Mouse (Mus musculus) thymus, postnatal 14 days (tissue): ENCODE measurements around the gene Dgkh.

Source experiments
- DNase-seq: peaks from one replicate; pipeline ENCODE4 v3.0.0; 2021

Dgkh gene

GRCm38 (mm10) chr14:78536281-78537165 is 196.1 kb downstream of the Dgkh start, which contains the start of gene Akap11:
Akap11 (minus strand) TSS chr14:78536808.
- peak; percentile 93 for DNase-seq

- no peak for DNase-seq
Measured at GRCm38 (mm10) chr14:78535366-78535765, 197.2 kb downstream of the Dgkh start.

- no peak for DNase-seq
Measured at GRCm38 (mm10) chr14:78534651-78535050, 197.9 kb downstream of the Dgkh start.

GRCm38 (mm10) chr14:78533701-78534100 is 198.9 kb downstream of the Dgkh start:
- DNase-seq = no peak

GRCm38 (mm10) chr14:78532345-78532744 is 200.2 kb downstream of the Dgkh start:
- DNase-seq = no peak

- DNase-seq = no peak
Measured at GRCm38 (mm10) chr14:78530256-78530655, 202.3 kb downstream of the Dgkh start.

GRCm38 (mm10) chr14:78528461-78529425 is 203.8 kb downstream of the Dgkh start:
- no peak for DNase-seq

GRCm38 (mm10) chr14:78526907-78527306 is 205.7 kb downstream of the Dgkh start:
- DNase-seq = no peak

- DNase-seq = no peak
Measured at GRCm38 (mm10) chr14:78526475-78526874, 206.1 kb downstream of the Dgkh start.

GRCm38 (mm10) chr14:78525611-78526457 is 206.7 kb downstream of the Dgkh start:
- no peak for DNase-seq

- DNase-seq = no peak
Measured at GRCm38 (mm10) chr14:78525059-78525458, 207.5 kb downstream of the Dgkh start.

GRCm38 (mm10) chr14:78510713-78511112 is 221.9 kb downstream of the Dgkh start:
- peak; percentile 19 for DNase-seq

GRCm38 (mm10) chr14:78509791-78510190 is 222.8 kb downstream of the Dgkh start:
- DNase-seq = no peak
